Mouse (Mus musculus): ENCODE measurements around the gene Reps2.

Reps2 gene

DNA sequence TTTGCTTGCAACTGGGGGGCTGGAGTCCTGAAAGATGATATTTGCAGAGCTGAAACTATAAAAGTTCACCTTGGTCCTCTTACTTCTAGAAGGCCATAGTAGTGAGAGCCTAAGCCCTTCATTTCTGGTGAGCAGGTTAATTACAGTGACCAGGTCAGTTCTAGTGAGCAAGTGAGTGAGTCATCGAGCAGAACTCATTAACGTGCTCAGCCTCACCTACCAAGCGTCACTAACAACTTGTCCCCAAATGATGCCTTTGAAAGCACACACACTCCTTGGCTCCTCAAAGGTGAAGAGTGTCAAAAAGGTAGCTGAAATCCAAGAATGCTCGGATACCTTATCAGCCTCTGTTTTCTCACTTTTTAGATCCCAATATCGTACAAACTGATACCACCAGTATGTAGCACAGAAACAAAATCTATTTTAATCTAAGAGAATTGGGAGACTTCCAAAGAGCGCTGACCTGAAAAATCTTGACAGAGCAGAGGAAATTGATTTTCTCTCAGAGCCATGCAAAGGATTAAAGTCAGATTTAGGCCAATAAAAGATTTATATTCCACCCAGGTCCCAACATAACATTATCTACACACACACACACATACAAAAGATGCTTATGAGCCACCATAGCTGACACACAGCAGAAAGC, 53.2 kb downstream of the Reps2 start:
- no peak for DNase-seq (ENCODE audit: low read depth, low spot score)

DNA sequence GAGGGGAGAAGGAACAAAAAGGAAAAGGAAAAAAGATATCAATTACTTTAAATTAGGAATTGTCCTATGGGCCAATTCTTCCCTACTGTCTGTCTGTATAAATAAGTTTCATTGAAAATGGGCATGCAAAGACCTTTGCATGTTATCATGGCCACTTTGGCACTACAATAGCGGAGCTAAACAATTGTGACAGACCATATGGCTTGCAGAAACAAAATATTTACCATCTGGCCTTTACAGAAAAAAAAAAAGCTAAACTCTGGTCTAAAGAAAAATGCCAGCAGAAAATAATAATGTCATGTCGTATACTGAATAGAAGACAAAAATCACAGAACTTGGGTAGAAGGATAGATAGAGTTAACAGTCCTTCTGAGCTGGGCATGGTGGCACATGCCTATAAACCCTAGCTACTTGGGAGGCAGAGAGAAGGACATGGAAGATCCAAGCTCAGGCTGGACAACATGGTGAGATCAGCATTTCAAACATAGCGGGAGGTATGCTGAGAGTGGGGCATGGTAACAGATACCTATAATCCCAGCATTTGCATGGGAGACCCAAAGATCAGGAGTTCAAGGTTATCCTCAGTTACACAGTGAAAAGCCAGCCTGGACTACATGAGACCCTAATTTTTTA, 54.2 kb downstream of the Reps2 start:
- no peak for DNase-seq (ENCODE audit: low read depth, low spot score)

DNA sequence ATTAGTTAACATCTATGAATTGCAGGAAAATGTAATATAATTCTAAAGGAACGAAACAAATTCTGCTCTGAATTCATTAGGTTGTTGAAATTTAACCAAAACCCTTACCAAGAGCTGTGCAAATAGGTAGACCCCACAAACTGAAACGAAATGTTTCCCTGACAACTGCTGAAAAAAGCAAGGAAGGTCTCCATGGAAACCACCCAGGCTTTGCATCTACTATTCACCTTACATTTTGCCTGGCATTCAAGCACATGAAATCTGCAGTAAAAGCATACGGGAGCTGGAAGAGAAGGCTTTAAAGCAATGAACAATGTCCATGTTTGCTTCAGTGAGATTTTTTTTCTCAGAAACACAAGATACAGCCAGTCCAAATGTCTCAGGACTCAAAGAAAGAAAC, 59.1 kb downstream of the Reps2 start:
- DNase-seq (ENCODE audit: low read depth, low spot score) = no peak

DNA sequence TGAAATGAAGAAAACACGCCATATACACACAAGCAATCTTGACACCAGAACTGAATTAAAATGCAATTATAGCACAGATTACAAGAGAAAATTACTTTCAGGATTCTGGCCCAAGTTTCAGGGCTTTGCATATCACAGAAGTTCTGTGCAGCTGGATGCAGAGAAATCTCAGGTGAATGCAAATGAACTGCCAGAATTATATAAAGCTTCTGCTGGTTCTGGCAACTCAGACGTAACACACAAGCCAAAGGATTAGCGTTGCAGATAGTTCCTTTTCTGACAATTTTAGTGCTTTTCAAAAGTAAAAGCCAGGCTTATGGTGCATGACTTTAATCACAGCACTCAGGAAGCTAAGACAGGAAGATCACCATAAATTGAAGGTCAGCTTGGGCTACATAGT, 62.9 kb downstream of the Reps2 start:
- no peak for DNase-seq (ENCODE audit: low read depth, low spot score)

DNA sequence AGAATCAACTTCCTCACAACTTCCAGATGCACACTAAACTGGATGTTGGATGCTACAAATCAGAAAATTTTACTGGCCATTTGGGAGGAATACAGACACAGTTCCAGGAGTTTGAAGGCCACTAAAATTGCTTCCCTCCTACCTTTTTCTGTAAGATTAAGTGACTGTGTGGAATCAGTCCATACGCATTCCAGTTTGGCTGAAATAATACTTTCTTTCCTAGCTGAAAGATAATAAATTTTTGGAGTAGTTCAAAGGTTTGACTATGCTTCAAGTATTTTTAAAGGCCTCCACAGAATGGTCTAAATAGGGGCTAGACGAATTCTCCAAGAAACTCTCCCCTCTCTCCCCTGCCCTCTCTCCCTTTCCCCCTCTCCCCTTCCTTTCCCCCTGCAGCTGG, 75.0 kb downstream of the Reps2 start:
- no peak for DNase-seq (ENCODE audit: low read depth, low spot score)

DNA sequence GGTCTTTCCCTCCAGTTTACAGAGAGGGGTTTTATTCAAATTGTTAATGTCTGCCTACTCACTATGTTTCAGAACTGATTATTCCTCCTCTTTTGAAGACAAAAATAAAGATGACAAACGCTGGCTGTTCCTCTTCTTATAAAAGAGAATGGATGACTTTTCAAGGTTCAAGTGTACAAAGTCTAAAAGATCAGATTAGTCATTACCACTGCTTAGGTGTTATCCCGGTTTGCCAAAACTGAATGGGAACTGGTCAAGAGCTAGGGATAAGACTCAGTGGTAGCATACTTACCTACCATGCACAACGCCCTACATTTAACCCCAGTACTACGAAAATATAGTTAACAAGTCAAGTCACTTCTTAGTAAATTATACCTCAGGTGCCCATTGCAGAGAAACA, 77.9 kb downstream of the Reps2 start:
- no peak for DNase-seq (ENCODE audit: low read depth, low spot score)

DNA sequence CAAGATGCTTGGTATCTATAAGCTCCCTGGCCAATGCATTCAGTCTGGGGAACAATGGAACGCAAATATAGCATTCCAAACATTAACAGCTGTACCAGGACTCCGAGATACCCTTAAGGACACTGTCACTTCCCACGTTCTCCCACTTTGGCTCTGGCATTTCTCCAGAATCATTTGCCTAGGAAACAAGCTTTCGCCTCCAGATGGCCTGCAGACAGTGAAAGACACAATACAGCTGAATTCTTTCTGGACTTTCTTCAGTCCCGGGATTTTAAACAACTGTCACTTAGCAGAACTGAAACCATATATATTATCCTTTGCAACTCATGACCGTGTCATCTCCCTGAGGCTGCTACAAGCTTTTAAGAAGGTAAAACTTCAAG, 87.0 kb downstream of the Reps2 start:
- no peak for DNase-seq (ENCODE audit: low read depth, low spot score)

DNA sequence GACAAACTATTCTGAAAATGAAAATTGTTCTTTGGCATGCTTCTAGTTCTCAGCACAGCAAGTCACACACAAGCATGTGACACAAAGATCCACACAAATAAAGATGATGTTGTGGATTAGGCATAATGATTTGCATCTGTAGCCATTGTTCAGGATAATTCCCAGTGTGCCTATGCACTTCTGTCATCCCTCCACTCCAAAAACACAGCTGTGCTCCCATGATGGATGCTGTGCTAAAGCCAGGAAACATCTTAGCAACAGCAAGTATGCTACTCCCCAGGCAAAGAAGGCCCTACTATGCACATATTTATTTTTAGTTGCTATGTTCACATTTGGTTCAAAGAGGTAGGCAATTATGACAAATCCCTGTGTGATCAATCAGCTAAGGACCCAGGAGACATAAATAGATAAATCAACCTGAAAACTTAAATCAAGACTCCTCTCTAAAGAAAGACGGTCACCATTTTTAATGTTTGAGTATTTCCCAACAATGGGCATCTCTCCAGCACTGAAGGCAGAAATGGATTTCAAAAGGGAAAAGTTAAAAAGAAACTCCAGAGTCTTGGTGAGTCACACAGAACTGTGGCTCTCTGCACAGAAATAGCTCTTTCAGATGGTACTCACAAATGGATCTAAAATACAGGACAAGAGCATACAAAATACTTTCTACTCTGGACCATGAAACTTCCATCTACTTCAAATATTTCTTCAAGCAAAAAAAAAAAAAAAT, 87.6 kb downstream of the Reps2 start:
- DNase-seq (ENCODE audit: low read depth, low spot score) = no peak

DNA sequence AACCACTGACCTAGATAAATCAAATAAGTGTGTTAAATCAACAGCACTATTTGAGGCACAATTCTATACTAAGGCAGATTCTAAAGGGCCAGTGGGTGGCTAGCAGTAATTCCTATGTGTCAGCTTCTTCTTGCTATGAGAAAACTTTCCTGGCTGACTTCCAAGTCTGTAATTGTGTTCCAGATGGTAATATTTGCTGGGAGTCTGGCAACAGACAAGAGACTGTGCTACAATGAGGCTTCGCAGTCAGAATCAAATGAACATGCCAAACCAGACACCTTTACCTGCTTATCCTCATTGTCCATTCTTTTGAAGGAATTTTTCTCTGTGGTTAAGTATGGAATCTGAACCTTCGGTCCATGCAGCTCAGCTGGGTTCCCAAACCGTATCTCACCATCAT, 88.9 kb downstream of the Reps2 start:
- no peak for DNase-seq (ENCODE audit: low read depth, low spot score)

DNA sequence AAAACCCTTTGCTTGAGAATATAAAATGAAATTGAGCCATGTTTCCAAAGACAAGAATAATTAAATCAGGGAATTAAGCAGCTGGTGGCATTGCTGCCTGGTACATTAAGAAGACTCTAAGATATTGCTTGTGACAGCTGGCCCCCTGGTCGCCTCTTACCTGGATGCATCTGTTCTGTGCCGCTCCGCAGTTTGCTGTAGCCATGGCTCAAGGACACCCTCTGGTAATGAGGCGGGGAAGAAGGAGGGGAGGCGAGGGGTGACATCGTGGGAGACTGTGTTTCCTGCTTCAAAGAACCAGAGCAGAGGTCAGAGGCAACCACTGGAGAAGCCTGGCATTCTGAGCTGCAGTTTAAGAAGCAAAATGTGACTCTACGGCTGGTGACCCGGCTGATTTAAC, 91.1 kb downstream of the Reps2 start:
- DNase-seq (ENCODE audit: low read depth, low spot score) = no peak

DNA sequence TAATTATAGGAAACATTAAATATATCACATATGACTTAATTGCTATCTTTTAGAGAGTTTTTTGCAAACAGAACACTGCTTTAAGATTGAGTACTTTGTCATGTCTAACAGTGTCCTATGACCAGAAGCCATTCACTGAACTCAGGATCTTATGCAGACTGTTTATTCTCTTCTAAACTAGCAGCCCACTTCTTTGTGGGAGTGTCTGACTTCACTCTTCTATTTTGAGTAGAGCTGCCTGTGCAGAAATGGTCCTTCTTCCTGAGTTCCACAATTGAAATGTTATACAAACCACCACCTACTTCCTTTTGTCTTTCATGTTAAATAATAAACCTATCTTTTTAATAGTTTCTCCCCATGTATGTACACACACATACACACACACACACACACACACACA, 98.4 kb downstream of the Reps2 start:
- DNase-seq (ENCODE audit: low read depth, low spot score) = no peak

DNA sequence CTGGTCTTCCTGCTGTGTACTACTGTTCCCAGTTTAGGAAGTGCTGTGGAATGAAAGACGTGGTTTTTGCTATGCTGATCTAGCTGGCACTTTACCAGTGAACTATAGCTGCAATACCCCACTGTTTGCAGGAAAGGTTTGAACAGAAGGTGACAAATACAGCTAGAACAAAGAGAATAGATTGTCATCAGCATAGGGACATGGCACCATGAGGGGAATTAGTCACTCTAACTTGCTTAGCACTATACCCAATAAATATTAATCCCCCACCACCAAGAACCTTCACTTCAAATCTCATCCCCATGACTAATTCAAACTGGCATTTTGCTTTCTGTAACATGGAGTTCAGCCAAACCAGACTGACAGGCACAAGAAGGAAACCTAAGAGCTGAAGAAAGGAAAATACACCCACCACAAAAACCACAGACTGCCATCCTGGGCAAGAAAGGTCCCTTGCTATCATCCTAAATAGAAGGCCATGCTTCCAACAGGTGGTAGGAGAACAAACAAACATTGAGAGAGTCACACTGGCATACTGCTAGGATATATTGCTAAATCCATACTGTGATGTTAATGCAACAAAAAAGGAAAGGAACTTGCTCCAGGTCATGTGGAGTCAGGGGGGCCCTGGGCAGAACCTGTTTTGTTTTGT, 100.7 kb downstream of the Reps2 start:
- DNase-seq (ENCODE audit: low read depth, low spot score) = no peak

DNA sequence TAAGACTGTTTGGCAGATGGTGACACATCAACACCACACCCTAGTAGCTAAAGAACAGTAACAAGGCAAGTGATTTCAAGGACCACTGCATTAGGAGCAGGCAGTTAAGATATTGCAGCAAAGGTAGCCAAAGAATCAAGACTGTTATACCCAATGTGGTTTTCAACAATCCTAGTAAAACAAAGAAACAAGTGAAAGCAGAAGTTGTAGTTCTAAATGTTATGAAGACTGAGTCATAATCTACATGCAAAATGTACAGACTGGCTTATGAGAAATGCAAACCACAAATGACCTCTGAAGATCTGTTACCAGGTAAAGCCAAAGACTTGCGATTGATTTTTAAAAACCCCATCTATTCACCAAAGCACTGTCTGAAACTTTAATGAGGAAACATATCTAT, 101.5 kb downstream of the Reps2 start:
- DNase-seq (ENCODE audit: low read depth, low spot score) = no peak

DNA sequence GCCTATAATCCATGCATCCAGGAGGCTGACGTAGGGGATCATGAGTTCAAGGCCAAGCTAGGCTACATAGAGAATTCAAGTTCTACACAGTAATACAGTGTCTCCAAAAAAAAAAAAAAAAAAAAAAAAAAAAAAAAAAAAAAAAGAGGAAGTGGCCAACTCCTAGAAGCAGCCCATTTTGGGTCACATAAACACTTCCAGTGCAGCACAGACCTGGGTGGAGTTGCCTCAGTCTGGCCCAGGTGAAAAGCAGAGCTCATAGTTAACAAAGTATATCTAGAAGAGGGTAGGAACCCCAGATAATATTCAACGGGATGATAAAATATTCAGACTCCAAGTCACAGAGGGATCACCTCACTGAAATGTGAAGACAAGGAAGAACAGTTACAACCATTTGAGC, 112.4 kb downstream of the Reps2 start:
- DNase-seq (ENCODE audit: low read depth, low spot score) = no peak

DNA sequence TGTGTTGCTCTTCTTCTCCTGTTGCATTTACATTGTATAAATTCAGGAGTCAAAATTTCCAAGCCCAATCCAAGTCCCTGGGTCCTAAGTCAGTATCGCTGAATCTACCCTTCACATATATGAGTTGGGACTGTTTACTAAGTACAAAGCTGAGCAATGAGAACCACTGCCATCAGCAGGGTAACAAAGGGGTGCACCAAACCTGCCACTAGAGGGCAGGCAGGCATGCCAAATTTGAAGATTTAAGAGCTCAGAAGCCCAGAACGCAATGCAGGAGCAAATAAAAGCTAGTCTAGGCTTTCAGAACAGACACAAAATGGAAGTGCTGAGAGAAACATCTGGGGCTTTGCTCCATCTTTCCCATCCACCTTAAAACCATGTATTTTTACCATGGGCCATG, 116.2 kb downstream of the Reps2 start:
- DNase-seq (ENCODE audit: low read depth, low spot score) = peak; percentile 1

DNA sequence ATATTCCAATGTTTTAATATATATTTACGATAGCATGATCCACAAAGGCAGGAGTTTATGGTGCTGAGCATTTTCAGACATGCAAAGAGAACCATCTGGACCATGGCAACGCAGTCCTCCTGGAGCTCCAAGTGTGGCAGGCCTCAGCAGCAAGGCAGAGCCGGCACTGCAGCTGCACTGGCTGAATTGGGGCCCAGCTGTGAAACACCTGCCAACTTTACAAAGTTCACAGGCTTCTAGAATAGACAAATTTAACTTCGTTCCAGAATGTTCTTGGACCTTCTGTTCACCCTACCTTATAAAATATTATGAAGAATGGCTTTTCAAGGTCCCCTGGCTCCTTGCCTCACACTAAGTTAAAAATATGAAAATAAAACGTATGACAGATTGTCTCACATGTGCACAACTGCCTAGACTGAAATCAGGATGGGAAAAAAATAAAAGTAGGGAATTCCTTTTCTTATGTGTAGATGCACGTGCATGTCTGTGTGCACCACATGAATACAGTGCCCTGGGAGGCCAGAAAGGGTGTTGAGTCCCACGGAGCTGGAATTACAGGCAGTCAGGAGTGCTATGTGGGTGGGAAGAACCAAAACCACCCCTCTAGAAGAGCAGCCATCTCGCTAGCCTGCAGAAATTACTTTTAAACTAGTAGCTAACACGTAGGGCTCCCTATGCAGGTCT, 121.5 kb downstream of the Reps2 start:
- DNase-seq (ENCODE audit: low read depth, low spot score) = no peak

DNA sequence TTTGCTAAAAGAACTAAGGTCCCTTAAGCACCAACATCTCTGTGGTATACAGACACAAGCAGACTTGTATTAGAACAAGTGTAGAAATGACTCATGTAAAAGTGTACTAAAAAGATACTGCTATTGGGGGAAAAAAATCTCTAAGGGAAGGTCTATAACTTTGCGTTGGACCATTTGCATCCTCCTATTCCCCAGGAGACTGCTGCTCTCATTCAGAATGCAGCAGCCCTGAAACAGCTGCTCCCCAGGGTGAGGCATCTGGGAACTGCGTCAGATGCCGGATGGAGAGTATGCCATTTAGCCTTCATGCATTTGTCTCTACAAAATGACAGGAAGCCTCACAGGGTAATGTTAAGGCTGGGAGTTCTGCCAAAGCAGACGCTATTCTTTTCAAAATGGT, 122.3 kb downstream of the Reps2 start:
- DNase-seq (ENCODE audit: low read depth, low spot score) = no peak

DNA sequence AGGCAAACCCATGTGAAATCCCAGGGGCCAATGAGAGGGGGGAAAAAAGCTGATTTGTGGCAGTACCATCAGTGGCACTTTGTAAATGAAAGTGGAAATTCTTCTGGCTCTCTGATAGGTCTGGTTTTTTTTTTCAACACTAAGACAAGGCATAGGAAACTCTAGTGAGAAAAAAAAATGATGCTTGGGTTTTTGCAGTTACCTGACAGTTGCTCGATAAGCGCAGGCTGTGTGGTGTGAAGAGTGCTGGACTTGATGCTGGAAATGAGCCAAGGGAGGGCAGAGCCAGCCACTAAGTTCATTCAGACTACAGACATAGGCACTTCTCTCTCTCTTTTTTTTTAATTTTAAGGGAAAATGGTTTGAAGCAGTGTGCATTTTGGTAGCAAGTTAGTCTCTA, 123.1 kb downstream of the Reps2 start:
- no peak for DNase-seq (ENCODE audit: low read depth, low spot score)

DNA sequence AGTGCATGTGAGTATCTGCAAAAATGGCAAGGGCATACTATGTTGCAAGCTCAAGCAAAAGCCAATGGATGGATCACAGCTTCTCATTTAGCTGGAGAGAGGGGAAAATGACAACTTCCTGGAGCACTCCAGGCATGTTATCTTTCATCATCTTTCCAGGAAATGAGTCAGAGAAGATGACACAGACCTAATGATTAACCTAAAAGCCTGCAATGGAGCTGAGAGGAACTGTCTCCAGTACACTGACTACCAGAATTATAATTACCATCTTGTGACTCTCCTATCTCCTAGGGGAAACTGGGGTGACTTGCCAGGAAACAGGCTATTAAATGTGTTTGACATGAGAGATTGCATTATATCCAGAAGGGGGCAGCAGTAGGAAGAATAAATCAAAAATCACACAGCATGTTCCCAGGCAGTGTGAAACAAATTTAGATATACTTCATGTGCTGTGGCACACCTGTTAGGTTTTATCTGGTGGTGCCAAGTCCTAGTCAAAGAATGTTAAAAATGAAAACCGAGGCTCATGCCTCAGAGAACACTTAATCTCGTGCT, 132.9 kb downstream of the Reps2 start:
- no peak for DNase-seq (ENCODE audit: low read depth, low spot score)

DNA sequence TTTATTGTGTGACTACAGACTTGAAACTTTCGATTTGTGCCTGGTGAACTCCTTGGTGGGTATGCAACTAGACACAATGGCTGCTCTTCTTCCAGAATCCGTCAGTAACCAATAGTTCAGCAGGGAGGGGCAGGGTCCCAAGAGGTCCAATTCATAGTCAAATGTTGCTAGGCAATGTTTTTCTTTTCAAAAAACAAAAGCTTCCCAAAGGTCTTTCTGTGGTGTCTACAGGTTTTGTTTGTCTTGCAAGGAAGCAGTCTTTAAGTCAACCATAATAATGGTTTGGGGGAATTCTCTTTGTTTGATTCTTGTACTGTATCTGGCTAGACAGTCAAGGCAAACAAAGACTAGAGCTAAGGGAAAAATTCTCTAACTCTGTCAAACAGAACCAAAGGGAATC, 138.3 kb downstream of the Reps2 start:
- DNase-seq (ENCODE audit: low read depth, low spot score) = no peak

DNA sequence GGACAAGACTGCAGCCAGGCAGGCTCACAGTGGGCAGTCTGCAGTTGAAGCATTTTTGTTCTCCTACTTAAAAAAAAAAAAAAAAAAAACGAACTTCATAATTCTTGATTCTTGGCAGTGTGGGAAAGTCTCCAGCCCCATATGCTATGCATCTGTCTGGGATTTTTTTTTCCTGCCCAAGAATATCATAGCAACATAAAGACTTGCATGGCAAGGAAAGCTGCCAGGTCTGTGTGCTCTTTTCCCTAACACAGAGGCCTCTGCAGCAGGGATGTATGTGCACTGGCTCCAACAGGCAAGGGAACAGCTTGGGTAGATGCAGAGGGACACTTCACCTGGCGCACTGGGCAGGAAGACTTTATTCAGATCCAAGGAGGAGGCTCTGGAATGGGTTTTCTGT, 140.0 kb downstream of the Reps2 start:
- no peak for DNase-seq (ENCODE audit: low read depth, low spot score)

DNA sequence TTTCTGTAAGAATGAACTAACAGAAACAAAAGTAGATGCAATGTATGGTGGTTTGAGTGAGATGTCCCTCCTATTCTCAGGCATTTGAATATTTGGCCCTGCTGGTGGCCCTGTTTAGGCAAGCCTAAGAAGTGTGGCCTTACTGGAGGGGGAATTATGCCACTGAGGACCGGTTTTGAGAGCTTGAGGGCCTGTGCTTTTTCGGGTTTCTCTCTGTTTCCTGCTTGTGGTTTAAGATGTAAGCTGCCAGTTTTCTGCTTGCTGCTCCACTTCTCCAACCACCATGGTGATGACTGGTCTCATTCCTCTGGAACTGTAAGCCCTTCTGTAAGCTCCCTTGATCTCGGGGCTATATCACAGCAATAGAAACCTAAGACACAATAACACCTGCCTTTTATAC, 142.5 kb downstream of the Reps2 start:
- DNase-seq (ENCODE audit: low read depth, low spot score) = no peak
